Mouse (Mus musculus) midbrain, embryonic 11.5 days (tissue): ENCODE measurements around the gene Exoc1. TPM values are rescaled to one million over a fixed set of nuclear protein-coding genes. Genes with fewer than 3 reads are reported as not detected.

Source experiments
- ATAC-seq: fragments of 200-750 bp; cut with Nextera tagmentation; 2 replicates; pipeline ENCODE4 v1.8.0; 2017; ENCODE audit warnings: moderate TSS enrichment, moderate library complexity; ENCODE audit not compliant: low FRiP score
- DNase-seq: peaks from one replicate; pipeline ENCODE4 v3.0.0; 2015; ENCODE audit warnings: low spot score; ENCODE audit errors: missing footprints
- H3K27ac ChIP-seq: fragments of 300-500 bp; sonication (generic); 2 replicates; pipeline ENCODE4 v1.5.1; 2014; ENCODE audit warnings: low read depth, low read length
- H3K27me3 ChIP-seq: fragments of 300-500 bp; sonication (generic); 2 replicates; pipeline ENCODE4 v1.6.1; 2014; ENCODE audit warnings: mild to moderate bottlenecking, low read length, moderate library complexity, mixed read lengths; ENCODE audit not compliant: control insufficient read depth, insufficient read depth
- H3K36me3 ChIP-seq: fragments of 300-500 bp; sonication (generic); 2 replicates; pipeline ENCODE4 v1.6.1; 2014; ENCODE audit warnings: mild to moderate bottlenecking, low read length, moderate library complexity, mixed read lengths; ENCODE audit not compliant: control insufficient read depth, insufficient read depth
- H3K4me1 ChIP-seq: fragments of 300-500 bp; sonication (generic); 2 replicates; pipeline ENCODE4 v1.6.1; 2014; ENCODE audit warnings: low read length; ENCODE audit not compliant: control insufficient read depth, insufficient read depth
- H3K4me2 ChIP-seq: fragments of 300-500 bp; sonication (generic); 2 replicates; pipeline ENCODE4 v1.6.1; 2014; ENCODE audit warnings: mild to moderate bottlenecking, moderate library complexity
- H3K4me3 ChIP-seq: fragments of 300-500 bp; sonication (generic); 2 replicates; pipeline ENCODE4 v1.5.1; 2014; ENCODE audit warnings: low read depth, low read length
- H3K9ac ChIP-seq: fragments of 300-500 bp; sonication (generic); 2 replicates; pipeline ENCODE4 v1.6.1; 2014; ENCODE audit warnings: low read length
- H3K9me3 ChIP-seq: fragments of 300-500 bp; sonication (generic); 2 replicates; pipeline ENCODE4 v1.6.1; 2016; ENCODE audit warnings: low read length; ENCODE audit not compliant: control insufficient read depth
- WGBS: fragments of 180-500 bp; shearing (Covaris S2); extraction: QIAGEN DNeasy Blood & Tissue Kit; methylation state at CpG from one replicate; pipeline ENCODE4 v1.1.7; 2014; 5-methylcytosine and 5-hydroxymethylcytosine counted together
- polyA plus RNA-seq: library from polyadenylated mRNA; unstranded; fragments of >200 nt; fragmentation: Nextera tagmentation; extraction: Ambion mirVana; gene quantifications from 2 replicates; pipeline ENCODE4 v1.2.1, GENCODE M21; 2014

The Exoc1 gene
- 49.1 and 56.6 TPM in 2 replicates for polyA plus RNA-seq

- peaks cover 7% of the 10 kb centered on the region; the same call in 1 of the 2 replicates for H3K4me1 ChIP-seq
- peak within 1 kb of the TSS; percentile 85 for H3K9ac ChIP-seq
- H3K4me3 ChIP-seq: peak within 1 kb of the TSS; percentile 95
- H3K9me3 ChIP-seq: no peaks in the 10 kb centered on the region
- H3K36me3 ChIP-seq: no peaks in the 10 kb centered on the region
- H3K4me2 ChIP-seq: peak within 1 kb of the TSS; percentile 64
- DNase-seq (peak; percentile 98), ATAC-seq (peak; percentile 100)
- WGBS: under 1% methylated on average over 39 of the region's 39 CpGs
- peak within 1 kb of the TSS; percentile 56 for H3K27ac ChIP-seq
- H3K27me3 ChIP-seq: no peaks in the 10 kb centered on the region
These were observed at the start of gene Exoc1 for GRCm38 (mm10) chr5:76529040-76529703. TSS of gene Exoc1 (plus strand) at chr5:76529311.

- no peak within 1 kb of the TSS for H3K27ac ChIP-seq
- ATAC-seq (no peak), DNase-seq (no peak)
- H3K4me1 ChIP-seq: no peaks in the 10 kb centered on the region
- H3K9me3 ChIP-seq: no peaks in the 10 kb centered on the region
- H3K4me2 ChIP-seq: no peak within 1 kb of the TSS
- H3K9ac ChIP-seq: no peak within 1 kb of the TSS
- no peak within 1 kb of the TSS for H3K4me3 ChIP-seq
- H3K27me3 ChIP-seq: no peaks in the 10 kb centered on the region
- WGBS: 56% methylated on average over 5 of the region's 5 CpGs
- no peaks in the 10 kb centered on the region for H3K36me3 ChIP-seq
These were observed 45.3 kb upstream of the Exoc1 start, which contains the start of gene Gm7271 for GRCm38 (mm10) chr5:76483811-76484210. TSS of gene Gm7271 (plus strand) at chr5:76484040.

- Histone ChIP-seq H3K27ac (no peak overlapping the region), H3K4me3 (no peak overlapping the region), H3K4me1 (no peaks in the 10 kb centered on the region), H3K4me2 (no peak overlapping the region), H3K36me3 (no peaks in the 10 kb centered on the region), H3K9ac (no peak overlapping the region), H3K9me3 (no peaks in the 10 kb centered on the region), H3K27me3 (no peaks in the 10 kb centered on the region)
- ATAC-seq: no peak
- 80% methylated on average over 13 of the region's 13 CpGs for WGBS
- DNase-seq: no peak
These were observed 34.0 kb upstream of the Exoc1 start for GRCm38 (mm10) chr5:76495126-76495525.

- 91% methylated on average over 1 of the region's 1 CpGs for WGBS
- Histone ChIP-seq H3K9ac (no peak overlapping the region), H3K9me3 (no peaks in the 10 kb centered on the region), H3K27ac (no peak overlapping the region), H3K4me1 (no peaks in the 10 kb centered on the region), H3K4me2 (no peak overlapping the region), H3K27me3 (no peaks in the 10 kb centered on the region), H3K36me3 (no peaks in the 10 kb centered on the region), H3K4me3 (no peak overlapping the region)
- no peak for DNase-seq
- no peak for ATAC-seq
These were observed 6.7 kb upstream of the Exoc1 start for GRCm38 (mm10) chr5:76522446-76522845.

GRCm38 (mm10) chr5:76524623-76525022 lies 4.5 kb upstream of the Exoc1 start:
- no peak overlapping the region for H3K4me3 ChIP-seq
- no peaks in the 10 kb centered on the region for H3K4me1 ChIP-seq
- DNase-seq (no peak), ATAC-seq (no peak)
- no peak overlapping the region for H3K9ac ChIP-seq
- H3K27me3 ChIP-seq: no peaks in the 10 kb centered on the region
- no peaks in the 10 kb centered on the region for H3K9me3 ChIP-seq
- no peak overlapping the region for H3K27ac ChIP-seq
- no peak overlapping the region for H3K4me2 ChIP-seq
- WGBS: 72% methylated on average over 5 of the region's 5 CpGs
- H3K36me3 ChIP-seq: no peaks in the 10 kb centered on the region

GRCm38 (mm10) chr5:76525066-76525465 lies 4.0 kb upstream of the Exoc1 start:
- no peaks in the 10 kb centered on the region for H3K36me3 ChIP-seq
- 72% methylated on average over 4 of the region's 4 CpGs for WGBS
- H3K4me2 ChIP-seq: no peak overlapping the region
- no peak overlapping the region for H3K4me3 ChIP-seq
- peaks cover 4% of the 10 kb centered on the region; the same call in 1 of the 2 replicates for H3K4me1 ChIP-seq
- no peaks in the 10 kb centered on the region for H3K9me3 ChIP-seq
- DNase-seq (no peak), ATAC-seq (no peak)
- no peak overlapping the region for H3K27ac ChIP-seq
- no peaks in the 10 kb centered on the region for H3K27me3 ChIP-seq
- H3K9ac ChIP-seq: no peak overlapping the region

- Histone ChIP-seq H3K4me2 (no peak overlapping the region), H3K36me3 (no peaks in the 10 kb centered on the region), H3K9me3 (no peaks in the 10 kb centered on the region), H3K27ac (no peak overlapping the region), H3K9ac (no peak overlapping the region), H3K27me3 (no peaks in the 10 kb centered on the region), H3K4me3 (no peak overlapping the region), H3K4me1 (peaks cover 7% of the 10 kb centered on the region; the same call in 1 of the 2 replicates)
- no peak for DNase-seq
- ATAC-seq: no peak
- 56% methylated on average over 2 of the region's 2 CpGs for WGBS
These were observed 3.3 kb upstream of the Exoc1 start for GRCm38 (mm10) chr5:76525829-76526228.

- 12% methylated on average over 9 of the region's 9 CpGs for WGBS
- peak; percentile 47; the same call in 1 of the 2 replicates for ATAC-seq
These were observed 574 bp downstream of the Exoc1 start for GRCm38 (mm10) chr5:76529704-76530066.

GRCm38 (mm10) chr5:76533186-76533585 lies 4.1 kb downstream of the Exoc1 start:
- peaks cover 7% of the 10 kb centered on the region; the same call in 1 of the 2 replicates for H3K4me1 ChIP-seq
- H3K9me3 ChIP-seq: no peaks in the 10 kb centered on the region
- H3K36me3 ChIP-seq: 0 out of 2 replicates have a peak, but pooled peaks cover 2% of the 10 kb centered on the region
- no peak overlapping the region for H3K4me2 ChIP-seq
- no peak for ATAC-seq
- no peak overlapping the region for H3K4me3 ChIP-seq
- H3K27me3 ChIP-seq: no peaks in the 10 kb centered on the region
- no peak overlapping the region for H3K27ac ChIP-seq
- 92% methylated on average over 6 of the region's 6 CpGs for WGBS
- no peak for DNase-seq
- H3K9ac ChIP-seq: no peak overlapping the region

More at GRCm38 (mm10) chr5:76529704-76530066, 574 bp downstream of the Exoc1 start:
- Histone ChIP-seq H3K4me2 (peak overlapping the region; percentile 64), H3K9me3 (no peaks in the 10 kb centered on the region), H3K9ac (peak overlapping the region; percentile 85), H3K4me3 (peak overlapping the region; percentile 95), H3K36me3 (no peaks in the 10 kb centered on the region), H3K27me3 (no peaks in the 10 kb centered on the region), H3K27ac (no peak overlapping the region), H3K4me1 (peaks cover 7% of the 10 kb centered on the region; the same call in 1 of the 2 replicates)
- DNase-seq: no peak
